In genomic region chr7:110123844-110124555, GRCm38 (mm10) we compare ENCODE assay signal across 8 mouse cellular contexts. TPM values are rescaled to one million over a fixed set of nuclear protein-coding genes. Genes with fewer than 3 reads are reported as not detected.
DNase-seq lines count a peak whose midpoint lies in the region; ATAC-seq and TF ChIP-seq lines count a peak whose summit lies in the region.

No protein-coding gene starts in this region.

- no peaks in the 10 kb centered on the region for H3K27me3 ChIP-seq in cerebellum, adult 2 months (ENCODE audit: control insufficient read depth, insufficient read depth, low read length)
- no peaks in the 10 kb centered on the region for H3K27me3 ChIP-seq in heart, postnatal 0 days (ENCODE audit: control insufficient read depth, insufficient read depth, low read length)
- no peaks in the 10 kb centered on the region for H3K27me3 ChIP-seq in myocyte (ENCODE audit: control insufficient read depth, insufficient read depth, insufficient read length)

- peaks cover 60% of the 10 kb centered on the region for H3K79me2 ChIP-seq in myocyte (ENCODE audit: control insufficient read depth, insufficient read depth)

- H3K27ac ChIP-seq in cerebellum, adult 2 months (ENCODE audit: insufficient read depth, low read length): no peak overlapping the region; the same call in 1 of the 2 replicates
- H3K27ac ChIP-seq in heart, postnatal 0 days (ENCODE audit: low read depth): peak overlapping the region; percentile 97

- H3K4me2 ChIP-seq in heart, postnatal 0 days (ENCODE audit: low read depth, low read length): peak overlapping the region; percentile 90
- peak overlapping the region; percentile 94 for H3K4me2 ChIP-seq in myocyte (ENCODE audit: low read depth)

- TF ChIP-seq POLR2A in cerebellum, adult 2 months (IDR thresholded peaks at IDR 0.05; ENCODE audit: borderline replicate concordance, insufficient read depth, low read length): no peak
- TF ChIP-seq POLR2A in myocyte (IDR thresholded peaks at IDR 0.05; ENCODE audit: insufficient read length, low read depth): no peak

- peaks cover 15% of the 10 kb centered on the region for H3K36me3 ChIP-seq in heart, postnatal 0 days (replicated peaks; ENCODE audit: control insufficient read depth, insufficient read depth, low read length)
- peaks cover 2% of the 10 kb centered on the region for H3K36me3 ChIP-seq in myocyte (ENCODE audit: control insufficient read depth, insufficient read depth)

- ATAC-seq in heart, postnatal 0 days (ENCODE audit: insufficient read depth, low read depth): no peak

- H3ac ChIP-seq in myocyte (ENCODE audit: control insufficient read depth, insufficient read length): no peak overlapping the region

- TF ChIP-seq EP300 in heart, postnatal 0 days (IDR thresholded peaks at IDR 0.05; ENCODE audit: low read depth): no peak

- DNase-seq in cerebellum, adult 2 months: peak in 1 of 2 experiments; percentile 15
- DNase-seq in cerebellum, adult 11 months: no peak
- peak; percentile 35 for DNase-seq in c-Kit-positive CD71-positive TER-119-positive erythroid progenitor cells, embryonic 14.5 days (ENCODE audit: low spot score)
- peak; percentile 57 for DNase-seq in heart, postnatal 0 days (ENCODE audit: low spot score)
- peak; percentile 54 for DNase-seq in liver
- DNase-seq in ovary, postnatal 14 days (ENCODE audit: low spot score): no peak
- no peak for DNase-seq in gastrocnemius, postnatal 10 days

- TF ChIP-seq CTCF in cerebellum, adult 2 months (IDR thresholded peaks at IDR 0.05; ENCODE audit: borderline replicate concordance, insufficient read depth, low read depth, low read length): no peak
- no peak for TF ChIP-seq CTCF in heart, postnatal 0 days (IDR thresholded peaks at IDR 0.05; ENCODE audit: low read depth)

- no peaks in the 10 kb centered on the region for H3K4me1 ChIP-seq in cerebellum, adult 2 months (ENCODE audit: control insufficient read depth, insufficient read depth, low read length)
- H3K4me1 ChIP-seq in heart, postnatal 0 days (ENCODE audit: control insufficient read depth, insufficient read depth): 0 out of 2 replicates have a peak, but pooled peaks cover 3% of the 10 kb centered on the region

- H3K9me3 ChIP-seq in heart, postnatal 0 days (replicated peaks; ENCODE audit: control insufficient read depth, low read length): no peaks in the 10 kb centered on the region

- peak overlapping the region; percentile 81 for H3K4me3 ChIP-seq in cerebellum, adult 2 months (replicated peaks; ENCODE audit: insufficient read depth, low read depth, low read length)
- peak overlapping the region; percentile 88 for H3K4me3 ChIP-seq in heart, postnatal 0 days (ENCODE audit: low read depth, low read length)
- peak overlapping the region; percentile 85 for H3K4me3 ChIP-seq in myocyte

- 65% methylated on average over 12 of the region's 12 CpGs for WGBS in cerebellum, adult 2 months
- 21% methylated on average over 12 of the region's 12 CpGs for WGBS in heart, postnatal 0 days

- peak overlapping the region; percentile 91 for H3K9ac ChIP-seq in heart, postnatal 0 days (replicated peaks; ENCODE audit: low read depth, low read length)

TF ChIP-seq in myocyte, 11 proteins besides CTCF, POLR2A, EP300 and RAD21:
- TF ChIP-seq E2F4 (IDR thresholded peaks at IDR 0.05; ENCODE audit: insufficient read depth) (no peak), MYOD1 (IDR thresholded peaks at IDR 0.05; ENCODE audit: control insufficient read depth in 1 of 3, insufficient read length in 2 of 3, low read depth in 2 of 3) (no peak), USF1 (IDR thresholded peaks at IDR 0.05; ENCODE audit: low read depth) (no peak), TCF3 (IDR thresholded peaks at IDR 0.05; ENCODE audit: insufficient read length, low read depth) (no peak), MAX (IDR thresholded peaks at IDR 0.05; ENCODE audit: low read depth) (no peak), TCF12 (IDR thresholded peaks at IDR 0.05; ENCODE audit: insufficient read depth, poor library complexity, severe bottlenecking) (no peak)
TF ChIP-seq in myocyte: peak in this region for 0.

RNA-seq across cellular contexts. Expression of gene Wee1, which starts 2.2 kb away (rescaled TPM):
- polyA plus RNA-seq in cerebellum, adult 2 months (2012; rRNA removed): 15.9 and 16.9 TPM in 2 replicates
- total RNA-seq in heart, postnatal 0 days (2014; rRNA removed; ENCODE audit: low replicate concordance): 21.4 and 27.9 TPM in 2 replicates
- 17.2 and 20.3 TPM in 2 replicates for polyA plus RNA-seq in heart, postnatal 0 days (2015; fragmentation: Nextera tagmentation; extraction: Ambion mirVana)
- 4.6 TPM for polyA plus RNA-seq in myocyte (2012; fragmentation: generic; extraction: Trizol)
- 1 to 10 TPM; 7.7 to 8.6 TPM for total RNA-seq in gastrocnemius, postnatal 10 days (2021)

Comparison
In these comparisons a context has a peak if more than half of its experiments do, and no peak if none do; other contexts are left out.
1. DNase-seq: peak in c-Kit-positive CD71-positive TER-119-positive erythroid progenitor cells, embryonic 14.5 days (single experiment), heart, postnatal 0 days (single experiment) and liver (single experiment); none in cerebellum, adult 11 months (single experiment), ovary, postnatal 14 days (single experiment) and gastrocnemius, postnatal 10 days (single experiment).
2. Peak in every context shown above with its lines, with median percentiles within 50 percentile points of each other: H3K4me3 ChIP-seq.